ENCODE assay signal across 8 mouse cellular contexts in genomic region chr2:153426931-153427330, GRCm38 (mm10).
DNase-seq lines count a peak whose midpoint lies in the region; ATAC-seq and TF ChIP-seq lines count a peak whose summit lies in the region.

No protein-coding gene starts in this region.

- no peak for TF ChIP-seq CTCF in lung, embryonic 14.5 days (IDR thresholded peaks at IDR 0.05; ENCODE audit: low read depth)
- TF ChIP-seq CTCF in small intestine, adult 2 months (IDR thresholded peaks at IDR 0.05; ENCODE audit: extremely low read depth, insufficient read length, insufficient replicate concordance, low read depth, low read length), result no peak

- no peak overlapping the region for H3K9ac ChIP-seq in lung, embryonic 14.5 days
- H3K9ac ChIP-seq in forebrain, embryonic 16.5 days (replicated peaks; ENCODE audit: low read depth, low read length), result no peak overlapping the region
- H3K9ac ChIP-seq in liver, embryonic 15.5 days, result no peak overlapping the region

- no peak for TF ChIP-seq POLR2A in small intestine, adult 2 months (IDR thresholded peaks at IDR 0.05; ENCODE audit: low read depth, low read length)

- 16% methylated on average over 2 of the region's 2 CpGs for WGBS in lung, embryonic 14.5 days
- WGBS in forebrain, embryonic 16.5 days, result 24% methylated on average over 2 of the region's 2 CpGs
- 8% methylated on average over 2 of the region's 2 CpGs for WGBS in liver, embryonic 15.5 days (ENCODE audit: insufficient replicate concordance)
- 35% methylated on average over 2 of the region's 2 CpGs for WGBS in small intestine, adult 2 months

- peaks cover 19% of the 10 kb centered on the region for H3K4me1 ChIP-seq in lung, embryonic 14.5 days (ENCODE audit: insufficient read depth)
- H3K4me1 ChIP-seq in forebrain, embryonic 16.5 days (replicated peaks; ENCODE audit: control insufficient read depth, insufficient read depth, low read length), result peaks cover 35% of the 10 kb centered on the region
- H3K4me1 ChIP-seq in liver, embryonic 15.5 days (replicated peaks), result peaks cover 70% of the 10 kb centered on the region
- peaks cover 38% of the 10 kb centered on the region for H3K4me1 ChIP-seq in small intestine, adult 2 months (ENCODE audit: control insufficient read depth, insufficient read depth, insufficient read length, low read length)

- no peaks in the 10 kb centered on the region for H3K27me3 ChIP-seq in lung, embryonic 14.5 days (ENCODE audit: insufficient read depth, low read length)
- H3K27me3 ChIP-seq in forebrain, embryonic 16.5 days (replicated peaks; ENCODE audit: control insufficient read depth, insufficient read depth, low read length), result no peaks in the 10 kb centered on the region
- H3K27me3 ChIP-seq in liver, embryonic 15.5 days, result no peaks in the 10 kb centered on the region
- H3K27me3 ChIP-seq in small intestine, adult 2 months (ENCODE audit: control insufficient read depth, insufficient read depth, low read length), result no peaks in the 10 kb centered on the region

- peak; percentile 58 for ATAC-seq in lung, embryonic 14.5 days (ENCODE audit: insufficient read depth)
- no peak for ATAC-seq in forebrain, embryonic 16.5 days
- ATAC-seq in liver, embryonic 15.5 days (ENCODE audit: insufficient read depth), result peak; percentile 61

- peaks cover 52% of the 10 kb centered on the region for H3K36me3 ChIP-seq in lung, embryonic 14.5 days (ENCODE audit: insufficient read depth)
- H3K36me3 ChIP-seq in forebrain, embryonic 16.5 days (ENCODE audit: control insufficient read depth, insufficient read depth), result peaks cover 13% of the 10 kb centered on the region
- peaks cover 53% of the 10 kb centered on the region for H3K36me3 ChIP-seq in liver, embryonic 15.5 days (replicated peaks)
- peaks cover 19% of the 10 kb centered on the region for H3K36me3 ChIP-seq in small intestine, adult 2 months (ENCODE audit: control insufficient read depth, insufficient read depth, low read length)

- no peak overlapping the region for H3K4me2 ChIP-seq in lung, embryonic 14.5 days
- H3K4me2 ChIP-seq in forebrain, embryonic 16.5 days (ENCODE audit: low read length), result no peak overlapping the region
- no peak overlapping the region for H3K4me2 ChIP-seq in liver, embryonic 15.5 days

- H3K4me3 ChIP-seq in lung, embryonic 14.5 days (ENCODE audit: low read depth, low read length), result no peak overlapping the region
- no peak overlapping the region for H3K4me3 ChIP-seq in forebrain, embryonic 16.5 days (replicated peaks; ENCODE audit: low read length)
- no peak overlapping the region for H3K4me3 ChIP-seq in liver, embryonic 15.5 days (replicated peaks)
- no peak overlapping the region for H3K4me3 ChIP-seq in small intestine, adult 2 months (ENCODE audit: low read depth, low read length)

- H3K27ac ChIP-seq in lung, embryonic 14.5 days (ENCODE audit: low read depth), result peak overlapping the region; percentile 69
- H3K27ac ChIP-seq in forebrain, embryonic 16.5 days (ENCODE audit: low read length), result peak overlapping the region; percentile 19; the same call in 1 of the 2 replicates
- H3K27ac ChIP-seq in liver, embryonic 15.5 days (replicated peaks), result 0 out of 2 replicates have a peak overlapping the region, but pooled peaks have one; percentile 25
- H3K27ac ChIP-seq in small intestine, adult 2 months (ENCODE audit: insufficient read depth, low read depth, low read length), result 0 out of 2 replicates have a peak overlapping the region, but pooled peaks have one; percentile 9

- H3K9me3 ChIP-seq in lung, embryonic 14.5 days (ENCODE audit: low read depth, low read length), result no peaks in the 10 kb centered on the region
- H3K9me3 ChIP-seq in forebrain, embryonic 16.5 days (ENCODE audit: control insufficient read depth, low read length), result no peaks in the 10 kb centered on the region
- H3K9me3 ChIP-seq in liver, embryonic 15.5 days (replicated peaks), result no peaks in the 10 kb centered on the region

- DNase-seq in lung, embryonic 14.5 days, result peak; percentile 51
- no peak for DNase-seq in lung, adult 18-20 months
- no peak for DNase-seq in spleen, adult 12 weeks (ENCODE audit: low spot score)
- no peak for DNase-seq in frontal cortex, postnatal 25 days (ENCODE audit: low spot score in 2 of 2)
- DNase-seq in thymus, postnatal 4 days, result no peak

Comparison
In these comparisons a context has a peak if more than half of its experiments do, and no peak if none do; other contexts are left out.
1. H3K27ac ChIP-seq: peak in every context shown above with its lines; median percentile 69 in lung, embryonic 14.5 days; 25 in liver, embryonic 15.5 days; 19 in forebrain, embryonic 16.5 days; 9 in small intestine, adult 2 months.